Mouse (Mus musculus): ENCODE data around the gene Rad51c. TPM values are rescaled to one million over a fixed set of nuclear protein-coding genes. Genes with fewer than 3 reads are reported as not detected.
A peak's percentile ranks its signal among the peaks of the same experiment; 100 is the strongest.

Gene Rad51c
- total RNA-seq, 2 experiments from 2014 or later: 3.9 to 4.6 TPM

DNA sequence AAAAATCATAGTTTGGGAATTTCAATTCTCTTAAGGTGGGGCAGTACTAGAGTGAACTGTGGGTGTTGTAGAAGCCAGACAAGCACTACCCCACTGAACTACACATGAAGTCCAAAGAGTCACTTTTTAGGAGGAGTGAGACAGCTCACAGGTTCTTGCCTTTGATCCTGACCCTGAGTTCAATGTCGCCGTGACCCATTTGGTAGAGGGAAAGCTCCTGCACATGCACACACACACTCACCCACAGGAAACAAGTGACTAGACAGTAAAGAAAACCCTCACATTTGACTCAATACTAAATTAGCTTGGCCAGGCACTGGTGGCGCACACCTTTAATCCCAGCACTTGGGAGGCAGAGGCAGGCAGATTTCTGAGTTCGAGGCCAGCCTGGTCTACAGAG lies 20.2 kb downstream of the Rad51c start:
- DNase-seq (ENCODE audit: low spot score in 2 of 2): no peak

DNA sequence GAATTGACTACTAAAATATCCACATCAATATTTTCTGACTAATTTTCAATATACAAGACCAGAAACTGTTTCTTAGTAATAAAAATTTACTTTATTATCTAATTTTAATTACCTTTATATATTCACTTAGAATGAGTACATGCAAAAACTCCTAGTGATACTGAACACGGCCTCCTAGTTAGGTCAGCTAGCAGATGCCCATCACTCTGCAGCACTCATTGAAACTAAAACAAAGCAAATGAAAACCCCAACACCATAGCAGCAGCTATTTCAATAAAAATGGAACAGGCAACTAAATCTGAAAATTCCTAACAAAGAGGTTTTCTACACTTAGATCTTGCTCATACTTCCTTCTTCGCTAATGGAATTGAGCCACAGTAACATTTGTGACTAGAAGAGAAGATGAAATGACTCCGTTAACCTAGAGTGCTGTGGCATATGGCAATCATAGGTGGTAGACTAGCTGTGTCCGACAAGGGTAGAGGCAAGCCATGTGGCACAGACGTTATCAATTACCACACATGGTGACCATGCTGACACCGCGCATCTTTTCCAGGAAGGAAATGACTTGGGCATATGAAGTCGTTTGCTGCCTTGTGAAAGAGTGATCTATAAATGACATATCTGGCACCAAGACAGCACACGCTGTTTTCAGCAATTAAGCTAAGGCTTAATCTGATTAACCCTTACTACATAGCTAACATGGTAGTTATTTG lies 36.7 kb downstream of the Rad51c start:
- no peak for DNase-seq (ENCODE audit: low spot score in 2 of 2)

DNA sequence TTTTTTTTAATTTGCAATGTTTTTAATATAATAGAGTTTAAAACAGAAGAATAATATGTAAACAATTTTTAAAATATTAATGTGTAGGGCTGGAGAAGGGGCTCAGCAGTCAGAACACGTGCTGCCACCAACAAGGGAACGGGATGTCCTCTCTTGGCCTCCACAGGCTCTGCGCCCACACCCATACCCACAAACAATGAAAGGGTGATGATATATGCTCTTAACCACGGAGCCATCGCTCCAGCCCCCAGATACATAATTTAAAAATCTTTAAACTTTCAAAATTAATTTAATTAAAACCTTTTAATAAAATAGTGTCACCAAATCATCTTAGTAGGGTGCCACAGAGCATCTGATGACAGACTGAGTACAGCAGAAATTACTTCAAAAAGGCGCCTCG lies 37.7 kb downstream of the Rad51c start:
- no peak for DNase-seq (ENCODE audit: low spot score in 2 of 2)

DNA sequence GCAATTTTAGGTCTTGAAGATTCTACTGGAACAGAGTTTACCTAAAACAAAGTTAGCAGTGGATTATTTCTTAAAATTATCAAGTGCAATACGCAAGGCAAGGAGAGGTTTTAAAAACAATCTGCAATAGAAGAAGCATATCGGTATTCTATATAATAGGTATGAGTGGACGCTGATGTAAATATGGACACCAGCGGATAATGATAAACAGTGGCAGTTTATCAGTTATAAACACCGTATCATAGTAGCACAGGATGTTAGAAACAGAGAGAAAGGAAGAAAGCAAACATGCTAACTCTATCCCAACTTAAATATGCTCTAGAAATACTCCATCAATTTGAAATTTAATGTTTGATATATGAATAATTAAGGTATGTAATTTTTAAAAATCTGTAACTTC lies 39.6 kb downstream of the Rad51c start:
- no peak for DNase-seq (ENCODE audit: low spot score in 2 of 2)

DNA sequence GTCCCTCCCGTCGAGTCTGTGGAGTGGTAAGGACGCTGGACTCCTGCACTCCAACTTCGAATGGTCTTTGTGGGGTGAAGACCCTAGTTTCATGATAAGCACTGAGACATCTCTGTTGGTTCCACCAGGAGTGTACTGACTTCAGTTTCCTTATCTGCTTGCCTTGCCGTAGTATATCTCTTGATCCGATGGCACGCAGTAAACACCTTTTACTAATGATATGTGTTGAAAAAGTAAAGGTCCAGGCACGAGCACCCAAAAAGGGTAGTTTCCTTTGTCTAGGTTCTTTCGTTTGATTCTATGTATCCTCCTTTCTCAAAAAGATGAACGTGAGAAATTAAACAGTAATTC lies 45.5 kb downstream of the Rad51c start:
- no peak for DNase-seq (ENCODE audit: low spot score in 2 of 2)

DNA sequence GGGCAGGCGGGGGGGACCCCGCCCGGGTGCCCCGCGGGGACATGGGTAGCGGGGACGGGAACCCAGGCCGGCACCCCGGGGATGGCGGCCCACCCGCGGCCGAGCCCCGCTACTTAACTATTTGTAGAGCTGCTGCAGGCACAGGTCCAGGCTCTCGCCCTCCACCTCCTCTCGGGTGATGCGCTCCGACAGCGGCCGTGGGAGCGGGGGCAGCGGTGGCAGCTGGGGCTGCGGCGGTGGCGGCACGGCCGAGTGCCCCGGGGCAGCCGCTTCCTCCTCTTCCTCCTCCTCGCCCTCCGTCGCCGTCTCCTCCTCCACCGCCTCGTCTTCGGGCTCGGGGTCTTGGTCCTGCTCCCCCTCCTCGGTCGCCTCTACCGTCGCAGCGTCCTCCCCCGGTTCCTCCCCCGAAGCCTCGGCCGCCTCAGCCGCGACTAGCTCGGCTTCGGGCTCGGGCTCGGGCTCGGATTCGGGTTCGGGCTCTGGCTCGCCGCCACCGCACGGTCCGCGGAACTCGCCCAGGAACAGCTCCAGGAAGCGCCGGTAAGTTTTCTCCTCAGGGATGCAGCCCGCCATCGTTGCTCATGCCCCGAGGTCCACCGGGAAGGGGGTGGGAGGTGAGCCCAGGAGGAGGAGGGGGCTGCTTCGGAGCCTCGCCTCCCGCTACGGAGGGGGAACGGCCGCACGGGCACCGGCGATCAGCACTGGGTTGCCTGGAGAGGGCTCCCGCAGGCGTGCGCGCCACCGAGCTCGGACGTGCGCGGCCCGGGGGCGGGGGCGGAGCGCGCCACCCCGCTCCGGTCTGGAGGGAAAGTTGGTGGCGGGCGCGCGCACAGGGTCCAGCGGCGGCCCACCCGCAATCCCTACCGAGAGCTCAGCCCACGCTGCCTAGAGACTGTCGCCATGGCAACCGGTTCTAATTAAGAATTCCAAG lies 46.2 kb downstream of the Rad51c start, which contains the start of gene Ppm1e:
Gene Ppm1e (minus strand): TSS at position 693 of the 931 bp plus-strand sequence.
- DNase-seq (ENCODE audit: low spot score in 2 of 2): peak; percentile 30 to 65

DNA sequence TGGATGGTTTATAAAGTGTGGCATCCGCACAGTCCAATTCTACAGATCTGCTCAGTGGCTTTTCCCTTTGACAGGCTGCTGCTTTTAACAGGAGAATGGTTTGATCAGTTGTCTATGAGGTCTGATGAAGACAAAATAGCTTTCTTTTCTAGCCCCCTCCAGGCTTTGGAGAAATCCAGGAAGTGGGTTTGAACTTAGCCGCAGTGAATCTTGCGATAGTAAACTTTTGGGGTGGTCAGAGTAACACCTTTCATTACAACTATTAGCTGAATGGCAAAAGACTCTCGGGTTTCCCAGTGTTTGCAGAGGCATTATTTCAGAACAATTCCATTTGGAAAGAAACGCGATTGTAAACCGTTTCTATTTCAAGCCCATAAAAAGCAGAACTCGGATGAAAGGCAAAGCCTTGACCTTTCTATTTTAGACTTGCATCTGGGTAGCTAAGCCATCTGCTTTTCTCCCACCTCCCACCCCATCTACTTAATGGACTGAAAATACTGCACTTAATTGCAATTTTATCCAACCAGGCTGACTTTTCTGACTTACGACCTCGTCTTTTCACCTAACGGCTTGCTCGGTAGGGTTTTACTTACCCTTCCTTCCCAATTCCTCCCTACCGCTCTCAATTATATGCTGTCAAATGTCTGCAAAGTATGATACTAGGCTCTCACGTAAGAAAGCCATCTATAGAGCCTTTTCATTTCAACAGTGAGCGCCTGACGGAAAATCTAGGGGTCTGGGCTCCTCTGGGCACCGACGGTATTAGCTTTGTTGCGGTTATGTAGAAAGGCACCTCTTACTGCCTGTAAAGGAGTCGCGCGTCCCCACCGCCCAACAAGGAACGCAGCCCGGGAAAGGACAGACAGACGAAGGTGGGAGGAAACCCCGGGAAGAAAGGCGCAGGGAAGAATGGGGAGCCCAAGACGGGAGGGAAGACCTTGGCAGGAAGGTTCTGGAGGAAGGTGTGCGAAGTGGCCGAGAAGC lies 47.1 kb downstream of the Rad51c start:
- no peak for DNase-seq (ENCODE audit: low spot score in 2 of 2)

DNA sequence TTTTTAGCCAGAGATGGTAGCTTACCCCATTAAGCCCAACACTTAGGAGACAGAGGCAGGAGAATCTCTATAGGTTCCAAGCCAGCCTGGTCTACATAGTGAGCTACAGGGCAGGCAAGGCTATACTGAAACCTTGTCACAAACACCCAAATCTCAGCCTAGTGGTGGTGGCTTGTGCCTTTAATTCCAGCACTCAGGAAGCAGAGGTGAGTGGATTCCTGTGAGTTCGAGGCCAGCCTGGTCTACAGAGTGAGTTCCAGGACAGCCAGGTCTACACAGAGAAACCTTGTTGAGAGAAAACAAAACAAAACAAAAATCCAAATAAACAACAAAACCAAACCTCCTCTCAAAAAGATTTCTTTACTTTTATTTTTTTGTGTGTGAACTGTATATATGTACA lies 49.9 kb downstream of the Rad51c start:
- no peak for DNase-seq (ENCODE audit: low spot score in 2 of 2)

DNA sequence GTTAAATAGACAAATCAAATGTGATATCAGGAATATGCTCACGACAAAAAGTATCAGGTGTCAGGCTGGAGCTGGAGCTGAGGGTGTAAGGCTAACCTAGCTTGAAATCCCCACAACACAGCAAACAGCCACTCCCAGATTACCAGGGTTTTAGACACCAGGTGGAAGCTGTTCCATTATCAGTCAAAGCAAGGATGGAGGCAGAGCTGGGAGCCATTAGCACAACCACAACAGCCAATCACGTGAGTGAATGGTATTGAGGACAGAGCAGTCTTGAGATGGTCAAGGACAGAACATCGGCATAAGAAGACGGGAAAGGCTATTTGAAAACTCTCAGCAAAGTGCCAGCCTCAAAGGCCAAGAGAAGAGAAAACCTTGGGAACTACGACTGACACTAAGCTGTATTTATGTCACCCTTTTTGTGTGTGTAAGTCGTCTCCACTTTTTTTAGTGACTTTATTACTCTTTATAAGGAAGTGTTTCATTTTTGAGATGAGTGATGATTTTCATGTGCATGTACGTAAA lies 51.0 kb downstream of the Rad51c start:
- DNase-seq (ENCODE audit: low spot score in 2 of 2): no peak

Other genes with a start within 250 kb of the Rad51c start
- gene Ppm1e, start 45.9 kb downstream of the Rad51c start, total RNA-seq (2021): under 1 TPM; 0.71 to 0.86 TPM
- gene Tex14, start 111 bp upstream of the Rad51c start, total RNA-seq (2021): 1 to 10 TPM; 1.0 to 1.3 TPM
- not detected for gene Gm11492, start 161.7 kb upstream of the Rad51c start, total RNA-seq (2021)
- gene Sept4, start 163.9 kb upstream of the Rad51c start, total RNA-seq (2021): 10 to 100 TPM; 59.0 to 78.8 TPM
- 10 to 100 TPM; 21.5 to 22.4 TPM for gene Mtmr4, start 187.2 kb upstream of the Rad51c start, total RNA-seq (2021)
- under 1 TPM; 0.10 to 0.17 TPM for gene Hsf5, start 212.2 kb upstream of the Rad51c start, total RNA-seq (2021)